Mouse (Mus musculus): Measurements from ENCODE around the gene Mob1b. TPM values are rescaled to one million over a fixed set of nuclear protein-coding genes. Genes with fewer than 3 reads are reported as not detected.

The Mob1b gene
- total and polyA plus RNA-seq, 3 experiments = 7.0 to 11.9 (median 10.5) TPM

GRCm38 (mm10) chr5:88690681-88691505 lies 29.8 kb upstream of the Mob1b start:
- Histone ChIP-seq H3K27ac (ENCODE audit: insufficient read depth, low read depth) (no peak overlapping the region), H3K9me3 (replicated peaks; ENCODE audit: low read length) (no peaks in the 10 kb centered on the region), H3K4me1 (ENCODE audit: control insufficient read depth in 1 of 2, insufficient read depth in 2 of 2) (peaks cover 0 to 3% of the 10 kb centered on the region in 2 experiments; a peak in 1 of 4 replicates), H3K9ac (ENCODE audit: insufficient read depth, low read depth) (no peak overlapping the region), H3K27me3 (replicated peaks) (no peaks in the 10 kb centered on the region), H3K36me3 (replicated peaks in 1 of 2; ENCODE audit: control insufficient read depth in 1 of 2, insufficient read depth in 1 of 2, low read length in 1 of 2) (no peaks in the 10 kb centered on the region), H3K79me2 (replicated peaks; ENCODE audit: control insufficient read depth, extremely low read depth, insufficient read depth, poor library complexity, severe bottlenecking) (no peaks in the 10 kb centered on the region), H3K4me3 (replicated peaks in 1 of 3; ENCODE audit: low read depth in 2 of 3, low read length in 2 of 3, poor library complexity in 1 of 3) (no peak overlapping the region), H3K4me2 (ENCODE audit: insufficient read depth, low read depth, poor library complexity, severe bottlenecking) (no peak overlapping the region)
- in situ Hi-C loops (cut with MboI; ENCODE audit: low pct_ligation_motif_present, low pct_unique_long_range_greater_than_20kb, low sequenced_read_pairs) (no loop called here), dilution Hi-C loops (cut with MboI; ENCODE audit: extremely low pct_ligation_motif_present, extremely low pct_unique_long_range_greater_than_20kb, low sequenced_read_pairs) (no loop called here)
- TF ChIP-seq ZNF384 (IDR thresholded peaks at IDR 0.05; ENCODE audit: low read depth, low read length) (no peak), TBP (conservative IDR thresholded peaks at IDR 0.05; ENCODE audit: low read depth, low read length) (0 out of 2 replicates have a peak, but pooled peaks have one; percentile 18)
- DNase-seq (ENCODE audit: extremely low read depth) = no peak

DNA sequence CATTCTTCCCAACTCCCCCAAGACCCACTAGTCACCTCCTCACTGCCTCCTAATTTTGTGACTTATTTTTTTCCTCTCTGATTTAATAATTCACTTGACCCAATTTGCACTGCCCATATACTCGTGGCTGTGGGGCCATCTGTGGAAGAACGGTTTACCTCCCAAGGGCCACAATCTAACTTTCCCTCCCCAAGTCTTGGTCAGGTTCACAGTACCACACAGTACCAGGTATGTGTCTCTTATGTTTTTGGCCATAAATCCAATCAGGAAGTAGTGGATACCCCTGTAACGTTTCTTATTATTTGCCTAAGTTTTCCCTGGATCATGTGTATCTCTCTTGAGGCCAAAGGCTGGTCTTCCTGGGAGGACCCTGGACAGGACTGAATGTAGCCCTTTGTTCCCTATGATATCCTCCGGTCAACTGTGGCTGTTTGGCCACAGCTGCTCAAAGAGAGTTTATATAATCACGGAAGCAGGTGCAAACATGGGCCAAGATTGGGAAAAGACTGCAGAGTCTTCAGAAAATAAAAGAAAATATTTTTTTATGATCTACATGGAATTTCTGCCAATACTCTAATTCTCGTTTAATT lies 29.1 kb upstream of the Mob1b start:
- Histone ChIP-seq H3K4me3 (replicated peaks in 1 of 3; ENCODE audit: low read depth in 2 of 3, low read length in 2 of 3, poor library complexity in 1 of 3) (no peak overlapping the region), H3K27ac (ENCODE audit: insufficient read depth, low read depth) (no peak overlapping the region), H3K4me1 (ENCODE audit: control insufficient read depth in 1 of 2, insufficient read depth in 2 of 2) (peaks cover 0 to 3% of the 10 kb centered on the region in 2 experiments; a peak in 1 of 4 replicates), H3K9ac (ENCODE audit: insufficient read depth, low read depth) (no peak overlapping the region), H3K36me3 (replicated peaks in 1 of 2; ENCODE audit: control insufficient read depth in 1 of 2, insufficient read depth in 1 of 2, low read length in 1 of 2) (no peaks in the 10 kb centered on the region), H3K9me3 (replicated peaks; ENCODE audit: low read length) (no peaks in the 10 kb centered on the region), H3K4me2 (ENCODE audit: insufficient read depth, low read depth, poor library complexity, severe bottlenecking) (no peak overlapping the region; the same call in 1 of the 2 replicates), H3K27me3 (replicated peaks) (no peaks in the 10 kb centered on the region), H3K79me2 (replicated peaks; ENCODE audit: control insufficient read depth, extremely low read depth, insufficient read depth, poor library complexity, severe bottlenecking) (no peaks in the 10 kb centered on the region)
- in situ Hi-C loops (cut with MboI; ENCODE audit: low pct_ligation_motif_present, low pct_unique_long_range_greater_than_20kb, low sequenced_read_pairs) = no loop called here
- dilution Hi-C loops (cut with MboI; ENCODE audit: extremely low pct_ligation_motif_present, extremely low pct_unique_long_range_greater_than_20kb, low sequenced_read_pairs) = no loop called here
- no peak for DNase-seq (ENCODE audit: extremely low read depth)
- TF ChIP-seq MAFK (IDR thresholded peaks at IDR 0.05; ENCODE audit: insufficient replicate concordance, low read length) = no peak

DNA sequence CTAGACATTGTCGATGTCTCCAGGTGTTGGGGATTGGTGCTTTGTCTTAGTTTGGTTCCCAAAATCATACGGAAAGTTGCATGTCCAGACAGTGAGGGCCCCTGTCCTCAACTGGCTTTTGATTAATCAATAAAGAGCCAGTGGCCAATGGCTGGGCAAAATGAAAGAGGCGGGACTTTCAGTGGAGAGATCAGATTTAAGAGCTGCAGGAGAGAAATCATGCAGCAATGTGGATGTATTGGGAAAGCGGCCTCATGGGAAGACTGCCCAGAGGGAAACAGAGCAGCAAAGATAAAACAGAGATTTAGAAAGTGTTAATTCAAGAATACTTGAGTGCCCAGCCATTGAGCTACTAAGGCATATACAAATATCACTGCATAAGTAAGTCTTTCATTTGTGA lies 28.1 kb upstream of the Mob1b start:
- dilution Hi-C loops (cut with MboI; ENCODE audit: extremely low pct_ligation_motif_present, extremely low pct_unique_long_range_greater_than_20kb, low sequenced_read_pairs) = no loop called here

More for the DNA sequence above, 28.1 kb upstream of the Mob1b start:
- no peak overlapping the region for H3K9ac ChIP-seq (ENCODE audit: insufficient read depth, low read depth)
- H3K79me2 ChIP-seq (replicated peaks; ENCODE audit: control insufficient read depth, extremely low read depth, insufficient read depth, poor library complexity, severe bottlenecking) = no peaks in the 10 kb centered on the region
- H3K27me3 ChIP-seq (replicated peaks) = no peaks in the 10 kb centered on the region
- H3K4me3 ChIP-seq (replicated peaks in 1 of 3; ENCODE audit: low read depth in 2 of 3, low read length in 2 of 3, poor library complexity in 1 of 3) = no peak overlapping the region
- no peak for TF ChIP-seq JUND (conservative IDR thresholded peaks at IDR 0.05; ENCODE audit: low read depth, low read length)
- TF ChIP-seq TCF12 (IDR thresholded peaks at IDR 0.05; ENCODE audit: low read depth, low read length) = no peak
- no peak for TF ChIP-seq POLR2A (IDR thresholded peaks at IDR 0.05; ENCODE audit: low read depth, low read length)
- TF ChIP-seq MAX (IDR thresholded peaks at IDR 0.05; ENCODE audit: low read length) = no peak
- TF ChIP-seq GABPA (IDR thresholded peaks at IDR 0.05; ENCODE audit: insufficient replicate concordance, low read depth, low read length) = no peak
- no peak for TF ChIP-seq MYC (IDR thresholded peaks at IDR 0.05; ENCODE audit: low read depth, low read length)
- TF ChIP-seq PAX5 (IDR thresholded peaks at IDR 0.05; ENCODE audit: low read length) = no peak
- TF ChIP-seq MXI1 (IDR thresholded peaks at IDR 0.05; ENCODE audit: low read depth, low read length) = no peak
- no peak for TF ChIP-seq CHD2 (IDR thresholded peaks at IDR 0.05; ENCODE audit: low read length)
- no peak for TF ChIP-seq ETS1 (conservative IDR thresholded peaks at IDR 0.05; ENCODE audit: low read depth, low read length)
- no peak for TF ChIP-seq KAT2A (IDR thresholded peaks at IDR 0.05; ENCODE audit: insufficient replicate concordance, low read length)
- no peak for TF ChIP-seq MAFK (IDR thresholded peaks at IDR 0.05; ENCODE audit: insufficient replicate concordance, low read length)
- H3K4me2 ChIP-seq (ENCODE audit: insufficient read depth, low read depth, poor library complexity, severe bottlenecking) = no peak overlapping the region
- no peak for DNase-seq (ENCODE audit: extremely low read depth)
- H3K36me3 ChIP-seq (replicated peaks in 1 of 2; ENCODE audit: control insufficient read depth in 1 of 2, insufficient read depth in 1 of 2, low read length in 1 of 2) = no peaks in the 10 kb centered on the region
- peaks cover 0 to 3% of the 10 kb centered on the region in 2 experiments; a peak in 1 of 4 replicates for H3K4me1 ChIP-seq (ENCODE audit: control insufficient read depth in 1 of 2, insufficient read depth in 2 of 2)
- no peaks in the 10 kb centered on the region for H3K9me3 ChIP-seq (replicated peaks; ENCODE audit: low read length)
- no peak overlapping the region for H3K27ac ChIP-seq (ENCODE audit: insufficient read depth, low read depth)
- in situ Hi-C loops (cut with MboI; ENCODE audit: low pct_ligation_motif_present, low pct_unique_long_range_greater_than_20kb, low sequenced_read_pairs) = no loop called here

Data from CH12.LX (cell line).